Mouse (Mus musculus) large intestine, adult 2 months (tissue): ENCODE measurements around the gene Lsm8. TPM values are rescaled to one million over a fixed set of nuclear protein-coding genes. Genes with fewer than 3 reads are reported as not detected.
"Not testable (repeated sequence)": the region's sequence is repeated elsewhere in the genome, so short reads cannot be mapped to it uniquely, and the experiment has no call there.

Source experiments
- DNase-seq: peaks from one replicate; pipeline ENCODE4 v3.0.0-alpha.2; 2012; ENCODE audit warnings: low read depth, low spot score
- WGBS: fragments of 180-500 bp; shearing (Covaris S2); methylation state at CpG from one replicate; pipeline ENCODE4 v1.1.7; 2018; 5-methylcytosine and 5-hydroxymethylcytosine counted together
- polyA plus RNA-seq: library from polyadenylated mRNA; depleted of rRNA; stranded (reverse); fragments of >200 nt; gene quantifications from 2 replicates; pipeline ENCODE4 v1.2.3, GENCODE M21; 2012; rRNA removed

Gene Lsm8
- polyA plus RNA-seq = 16.1 and 19.1 TPM in 2 replicates

DNA sequence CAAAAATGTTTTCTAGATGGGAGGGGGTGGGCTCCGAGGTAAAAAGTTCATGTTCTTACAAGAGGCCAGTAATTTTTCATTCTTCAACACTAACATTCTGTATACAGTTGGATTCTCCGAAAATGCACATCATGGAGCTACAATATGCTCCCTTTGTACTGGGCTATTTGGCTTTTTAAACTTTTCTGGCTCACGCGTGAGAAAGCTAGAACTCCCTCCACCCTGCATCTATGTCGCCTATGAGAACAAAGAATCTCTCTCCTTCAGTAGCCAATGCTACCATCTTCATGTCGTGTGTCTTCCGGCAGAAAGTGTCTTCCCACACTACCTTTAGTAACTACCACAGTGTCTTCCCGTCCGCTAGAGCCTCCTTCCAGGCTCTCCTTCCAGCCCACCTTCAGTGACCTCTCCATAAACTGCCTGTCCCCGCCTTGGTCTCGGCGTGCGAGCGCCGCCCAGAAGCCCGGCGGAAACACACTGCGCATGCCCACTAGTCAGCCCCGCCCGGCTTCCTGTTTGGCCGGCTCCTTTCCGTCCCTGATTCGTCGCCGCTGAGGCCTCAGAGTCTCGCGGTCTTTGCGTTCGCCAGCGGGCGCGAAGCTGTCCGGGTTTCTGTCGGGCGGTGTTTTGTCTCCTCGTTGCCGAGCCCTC is at the start of gene Lsm8:
Gene Lsm8, plus strand, starts transcription at position 529 of the 651 bp plus-strand sequence.
- DNase-seq = peak; percentile 81
- WGBS = under 1% methylated on average over 37 of the region's 37 CpGs

DNA sequence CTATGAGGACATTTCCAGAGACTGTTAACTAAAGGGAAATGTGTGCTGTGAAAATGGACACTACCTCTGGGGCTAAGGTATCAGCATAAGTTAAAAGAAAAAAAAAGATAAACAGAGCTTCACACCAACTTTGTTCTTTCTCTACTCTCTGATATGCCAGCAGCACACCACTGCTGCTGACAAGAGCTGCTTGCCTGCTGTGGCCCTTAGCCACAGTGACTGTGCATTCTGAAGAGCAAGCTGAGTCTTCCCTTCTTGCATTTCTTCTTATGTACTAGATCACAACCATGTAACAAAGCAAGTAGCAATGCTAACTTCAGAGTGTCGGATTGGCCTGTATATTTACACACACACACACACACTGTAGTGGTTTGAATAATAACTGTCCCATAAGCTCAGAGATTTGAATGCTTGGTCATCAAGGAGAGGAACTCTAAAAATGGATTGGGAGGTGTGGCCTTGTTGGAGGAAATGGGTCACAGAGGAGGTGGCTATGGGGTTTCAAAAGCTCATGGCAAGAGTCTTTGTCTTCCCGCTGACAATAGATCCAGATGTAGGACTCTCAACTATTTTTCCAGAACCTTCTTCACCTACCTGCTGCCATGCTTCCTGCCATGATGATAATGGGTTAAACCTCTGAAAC is 47.4 kb upstream of the Lsm8 start:
- 88% methylated on average over 2 of the region's 2 CpGs for WGBS

DNA sequence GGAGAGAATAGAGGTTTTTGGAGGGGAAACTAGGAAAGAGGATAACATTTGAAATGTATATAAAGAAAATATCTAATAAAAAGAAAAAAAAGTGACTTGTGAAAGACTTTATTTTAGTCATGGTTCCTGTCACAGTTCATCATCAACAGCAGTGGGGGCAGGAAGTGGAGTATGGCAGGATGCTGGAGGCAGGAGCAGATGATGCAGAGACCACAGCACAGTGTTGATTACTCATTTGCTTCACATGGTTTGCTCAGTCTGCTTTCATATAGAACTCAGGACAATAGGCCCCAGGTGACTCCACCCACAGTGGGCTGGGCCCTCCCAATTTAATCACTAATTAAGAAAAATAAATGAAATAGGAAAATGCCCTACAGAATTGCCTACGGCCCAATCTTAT is 35.8 kb upstream of the Lsm8 start:
- no peak for DNase-seq
- 90% methylated on average over 1 of the region's 1 CpGs for WGBS

More for the DNA sequence above, 47.4 kb upstream of the Lsm8 start:
- no peak for DNase-seq

DNA sequence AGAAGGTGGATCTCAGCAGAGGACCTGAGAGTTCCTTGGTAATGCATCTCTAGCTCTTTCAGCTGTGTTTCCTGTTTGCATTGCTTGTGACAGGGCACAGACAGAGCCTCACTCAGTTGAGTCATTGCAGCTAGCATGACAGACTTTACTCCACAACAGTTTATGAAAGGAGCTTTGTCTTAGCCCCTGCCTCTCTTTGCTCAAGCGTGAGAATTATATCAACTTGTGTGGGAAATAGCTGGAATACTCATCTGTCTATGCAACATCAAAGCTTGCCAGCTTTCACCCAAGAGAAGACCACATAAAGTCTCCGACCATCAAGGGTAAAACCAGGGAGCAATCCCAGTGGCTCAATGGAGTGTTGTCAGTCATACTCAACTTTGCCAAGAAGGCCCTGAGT is 32.8 kb upstream of the Lsm8 start:
- 76% methylated on average over 2 of the region's 2 CpGs for WGBS

DNA sequence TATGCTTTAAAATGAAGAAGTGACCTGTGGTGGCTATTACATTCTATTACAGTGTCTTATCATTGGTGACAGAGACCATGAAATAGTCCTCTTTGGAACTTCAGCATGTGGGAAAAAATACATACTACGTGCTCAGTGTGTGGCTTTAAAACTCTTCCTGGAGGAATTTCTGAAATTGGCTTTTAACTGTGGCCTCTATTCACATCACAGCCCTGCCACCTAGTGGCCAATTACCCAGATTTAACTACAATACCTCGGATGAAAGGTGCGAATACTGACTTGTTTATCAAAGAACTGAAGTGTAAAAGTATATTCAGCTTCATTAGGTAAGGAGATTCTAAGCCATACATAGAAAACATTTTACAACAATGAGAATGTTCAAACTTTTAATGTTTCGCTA is 29.0 kb upstream of the Lsm8 start:
- DNase-seq = peak; percentile 28

More for the DNA sequence above, 32.8 kb upstream of the Lsm8 start:
- no peak for DNase-seq

DNA sequence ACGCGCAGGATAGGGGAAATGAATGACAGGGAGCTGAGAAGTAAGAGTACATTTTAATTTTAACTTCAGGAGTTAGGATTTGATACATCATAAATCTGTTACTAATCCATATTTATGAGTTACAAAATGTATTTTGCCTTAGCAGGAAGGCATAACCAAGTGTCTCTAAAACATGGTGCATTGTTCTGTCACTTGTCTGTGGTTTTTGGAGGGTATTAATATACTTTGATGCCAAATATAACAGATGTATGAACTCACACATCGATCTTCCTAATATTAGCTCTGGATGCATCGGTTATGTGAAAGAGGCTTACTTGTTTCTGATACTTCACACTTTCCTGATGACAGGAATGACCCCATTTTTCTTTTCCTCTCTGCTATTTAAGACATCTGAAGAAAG is 28.1 kb upstream of the Lsm8 start:
- WGBS = 77% methylated on average over 4 of the region's 4 CpGs

More for the DNA sequence above, 29.0 kb upstream of the Lsm8 start:
- 15% methylated on average over 4 of the region's 4 CpGs for WGBS

DNA sequence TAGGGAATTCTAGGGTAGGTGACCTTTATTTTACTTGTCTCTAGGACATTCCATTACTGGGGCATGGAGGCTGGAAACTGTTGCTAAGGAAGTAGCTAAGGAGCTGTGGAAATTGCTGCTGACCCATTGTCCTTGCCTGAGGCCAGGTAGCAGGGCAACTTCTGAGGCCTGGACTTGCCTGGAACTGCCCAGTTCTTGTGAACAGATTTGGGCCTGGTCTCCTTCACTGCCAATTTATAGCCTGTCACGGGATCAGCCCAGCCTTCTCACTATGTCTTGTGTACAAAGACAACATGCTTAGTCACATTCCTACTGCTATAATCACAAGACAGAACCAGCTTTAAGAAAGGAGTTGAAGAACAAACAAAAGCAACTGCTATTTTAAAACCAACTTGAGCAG is 25.6 kb upstream of the Lsm8 start:
- 8% methylated on average over 1 of the region's 1 CpGs for WGBS
- peak; percentile 40 for DNase-seq

More for the DNA sequence above, 28.1 kb upstream of the Lsm8 start:
- DNase-seq = no peak

DNA sequence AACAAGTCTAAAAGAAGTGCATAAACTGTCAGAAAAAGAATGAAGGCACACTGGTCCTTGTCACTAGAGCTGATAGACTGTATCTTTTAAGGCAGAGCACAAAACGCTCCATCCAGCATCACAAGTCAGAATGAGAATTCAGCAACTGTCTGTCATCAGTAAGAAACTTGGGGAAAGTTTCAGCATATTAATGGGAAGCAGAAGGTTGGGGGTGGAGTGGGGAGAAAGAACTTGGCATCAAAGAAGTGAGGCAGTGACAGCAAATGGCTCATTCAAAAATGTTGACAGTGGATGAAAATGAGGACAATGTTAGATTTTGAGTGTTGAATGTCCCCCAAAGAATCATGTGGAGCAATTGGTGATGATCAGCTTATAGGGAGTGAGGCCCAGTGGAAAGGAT is 15.4 kb upstream of the Lsm8 start:
- DNase-seq = no peak
- 89% methylated on average over 1 of the region's 1 CpGs for WGBS

DNA sequence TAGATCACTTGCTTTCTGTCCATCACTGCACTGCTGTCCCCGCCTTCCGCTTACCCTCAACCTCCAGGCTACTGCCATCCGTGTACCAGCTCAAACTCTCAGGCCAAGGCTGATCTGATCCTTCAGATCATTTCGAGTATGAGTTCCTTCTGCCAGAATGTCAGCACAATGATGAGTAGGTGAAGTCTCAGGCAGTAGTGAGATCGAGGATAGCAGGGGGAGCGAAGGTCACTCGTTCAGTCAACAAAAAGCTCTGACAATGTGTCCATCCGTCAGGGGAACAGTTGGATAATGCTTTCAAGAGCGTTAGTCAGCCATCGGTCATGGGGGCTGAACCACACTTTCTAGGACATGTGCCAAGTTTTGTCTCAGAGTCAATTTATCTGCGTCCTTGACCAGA is 3.9 kb upstream of the Lsm8 start:
- 47% methylated on average over 6 of the region's 11 CpGs for WGBS

DNA sequence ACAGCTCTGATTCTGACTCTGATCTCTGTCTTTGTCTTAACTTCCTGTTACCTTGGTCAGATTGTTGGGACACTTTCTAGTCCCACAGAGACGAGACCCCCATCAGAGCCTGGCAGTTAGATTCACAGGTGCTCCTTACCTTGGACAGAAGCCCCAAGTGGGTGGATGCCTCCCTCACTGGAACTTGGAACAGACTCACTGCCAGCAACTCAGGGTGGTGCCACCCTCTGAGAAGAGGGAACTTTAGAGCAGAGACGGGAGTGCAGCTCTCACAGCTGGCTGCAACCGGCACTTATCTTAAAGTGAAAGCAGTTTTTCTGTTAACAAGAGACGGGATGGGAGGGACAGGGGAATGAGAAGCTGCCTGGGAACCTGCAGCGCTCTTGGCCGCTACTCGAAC is 2.8 kb upstream of the Lsm8 start:
- not testable (repeated sequence) for DNase-seq
- WGBS = 0% methylated on average over 6 of the region's 7 CpGs

More for the DNA sequence above, 3.9 kb upstream of the Lsm8 start:
- DNase-seq = not testable (repeated sequence)

DNA sequence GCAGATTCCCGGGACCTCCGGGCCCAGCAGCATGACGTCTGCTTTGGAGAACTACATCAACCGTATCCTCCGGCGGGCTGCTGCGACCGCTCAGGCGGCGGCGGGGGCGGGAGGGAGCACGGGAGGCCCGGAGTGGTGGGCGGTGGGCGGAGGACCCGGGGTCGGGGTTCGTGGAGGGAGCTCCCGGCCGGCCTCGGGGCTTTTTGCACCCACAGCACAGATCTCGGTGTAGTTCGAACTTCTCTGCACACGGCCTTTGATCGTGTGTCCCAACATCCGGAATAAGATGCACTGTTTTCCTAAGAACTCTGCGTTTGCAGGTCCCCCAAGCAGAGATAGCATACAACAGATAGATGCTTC is 303 bp downstream of the Lsm8 start:
- WGBS = under 1% methylated on average over 28 of the region's 28 CpGs
- no peak for DNase-seq

DNA sequence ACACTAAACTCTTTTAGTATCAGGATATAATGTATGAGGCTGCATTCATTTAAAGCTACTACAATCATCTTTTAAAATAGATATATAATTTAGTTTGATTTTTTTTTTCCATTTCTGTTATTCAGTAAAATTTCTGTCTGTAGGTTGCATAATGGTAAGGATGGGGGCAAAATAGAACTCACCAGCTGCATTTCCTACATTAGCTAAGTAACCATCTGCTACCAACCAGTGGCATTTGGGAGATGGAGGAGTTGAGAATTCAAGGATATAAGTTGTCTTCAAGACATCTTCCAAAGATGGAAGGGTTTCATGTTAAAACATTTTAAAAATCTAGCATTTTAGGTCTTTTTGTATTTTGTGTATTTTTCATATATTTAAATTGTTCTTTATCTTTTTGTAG is 6.9 kb downstream of the Lsm8 start:
- DNase-seq = no peak

DNA sequence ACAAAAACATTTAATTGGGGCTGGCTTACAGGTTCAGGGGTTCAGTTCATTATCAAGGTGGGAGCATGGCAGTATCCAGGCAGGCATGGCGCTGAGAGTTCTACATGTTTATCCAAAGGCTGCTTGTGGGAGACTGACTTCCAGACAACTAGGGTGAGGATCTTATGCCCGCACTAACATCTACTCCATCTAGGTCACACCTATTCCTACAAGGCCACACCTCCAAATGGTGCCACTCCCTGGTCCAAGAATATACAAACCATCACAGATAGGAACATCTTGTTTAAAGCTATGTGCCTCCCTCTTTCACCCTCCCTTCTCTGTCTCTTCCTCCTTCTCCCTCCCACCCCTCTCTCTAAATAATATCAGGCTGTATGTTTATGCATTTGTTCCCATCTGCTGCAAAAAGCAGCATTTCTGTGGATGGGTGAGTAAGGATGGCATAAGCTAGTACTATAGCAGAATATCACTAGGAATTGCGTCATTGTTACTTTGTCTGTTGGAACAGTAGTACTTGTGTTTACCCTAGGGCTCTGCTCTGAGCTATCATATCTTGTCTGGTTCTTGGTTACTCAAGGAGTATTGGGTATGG is 8.2 kb downstream of the Lsm8 start:
- WGBS = 89% methylated on average over 3 of the region's 3 CpGs
- DNase-seq = no peak

DNA sequence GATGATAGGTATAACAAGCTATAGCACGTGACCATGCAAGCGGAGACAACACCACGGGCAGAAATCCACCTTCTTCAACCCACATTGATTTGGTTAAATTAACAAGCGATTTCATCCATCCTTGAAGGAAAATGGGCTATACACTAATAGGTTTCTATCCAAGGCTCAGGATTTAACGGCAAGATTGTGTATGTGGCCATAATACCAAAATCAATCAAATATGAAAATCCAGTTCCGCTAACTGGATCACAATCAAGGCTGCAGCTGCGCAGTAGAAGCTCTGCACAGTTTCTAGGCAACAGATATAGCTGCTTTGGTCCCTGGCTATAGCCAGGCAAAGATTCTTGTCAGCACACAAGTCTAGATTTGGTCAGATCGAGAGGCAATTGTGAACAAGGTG is 17.6 kb downstream of the Lsm8 start, which contains the start of gene Ankrd7:
Gene Ankrd7, plus strand, starts transcription at position 301 of the 400 bp plus-strand sequence.
- 90% methylated on average over 8 of the region's 8 CpGs for WGBS
- DNase-seq = no peak

DNA sequence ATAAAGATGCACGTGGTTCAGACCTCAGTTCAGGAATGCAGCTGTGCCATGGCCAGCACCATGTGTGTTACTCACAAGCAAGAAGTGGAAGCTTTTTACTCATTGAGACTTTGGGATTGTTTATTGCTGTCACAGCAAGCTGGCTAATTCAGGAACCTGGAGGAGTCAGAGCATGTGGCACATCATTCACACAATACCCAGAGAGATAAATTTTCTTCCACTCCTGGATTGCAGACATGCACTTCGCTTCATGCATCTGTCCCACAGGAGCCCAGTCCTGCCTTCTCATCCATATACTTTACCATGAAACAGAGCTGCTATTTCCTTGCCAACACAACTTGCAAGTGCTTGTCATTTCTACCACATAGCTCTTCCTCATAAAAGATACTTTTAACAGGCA is 40.7 kb downstream of the Lsm8 start:
- WGBS = 62% methylated on average over 2 of the region's 2 CpGs
- no peak for DNase-seq

DNA sequence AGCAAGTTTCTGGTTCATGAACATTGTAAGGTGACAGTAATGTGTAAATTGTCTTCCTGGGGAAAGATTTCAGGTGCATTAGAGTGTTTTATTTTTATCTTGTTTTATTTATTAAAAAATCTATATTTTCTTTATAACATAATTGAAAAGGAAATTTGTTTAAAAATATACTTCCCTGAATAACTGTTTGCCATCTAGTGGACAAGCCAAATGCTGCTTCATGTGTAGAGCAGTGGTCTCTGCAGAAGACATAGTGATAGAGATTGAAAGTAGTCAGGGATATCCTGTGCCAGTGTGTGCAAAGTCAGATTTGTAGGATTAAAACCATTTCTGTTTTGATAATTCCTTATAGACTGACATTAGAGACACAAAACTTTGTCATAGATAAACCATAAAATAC is 45.8 kb downstream of the Lsm8 start:
- DNase-seq = no peak

Other genes starting within 250 kb of the Lsm8 start
- not detected in 2 replicates for gene Ankrd7, start 17.7 kb downstream of the Lsm8 start, polyA plus RNA-seq